Mouse (Mus musculus) gastrocnemius, postnatal 14 days (tissue): ENCODE measurements around the gene Tmbim6. TPM values are rescaled to one million over a fixed set of nuclear protein-coding genes. Genes with fewer than 3 reads are reported as not detected.
A peak's percentile ranks its signal among the peaks of the same experiment; 100 is the strongest.

Source experiments
- DNase-seq: peaks from one replicate; pipeline ENCODE4 v3.0.0; 2021; ENCODE audit warnings: mixed read lengths
- intact Hi-C: fragments of 180-260 bp; cut with DNase I; formaldehyde crosslinking; loops from one replicate; pipeline ENCODE4 v1.15.1; 2025; ENCODE audit warnings: low total_unique reads
- total RNA-seq, 2 experiments: library from RNA; stranded (reverse); gene quantifications; 2 replicates each; pipeline ENCODE4 v1.2.3; 2021

The Tmbim6 gene
- total RNA-seq, 2 experiments from 2014 or later, result 167 to 170 TPM

GRCm38 (mm10) chr15:99411747-99412146, 19.1 kb downstream of the Tmbim6 start:
- intact Hi-C loops, result no loop called here
- DNase-seq, result no peak

DNA sequence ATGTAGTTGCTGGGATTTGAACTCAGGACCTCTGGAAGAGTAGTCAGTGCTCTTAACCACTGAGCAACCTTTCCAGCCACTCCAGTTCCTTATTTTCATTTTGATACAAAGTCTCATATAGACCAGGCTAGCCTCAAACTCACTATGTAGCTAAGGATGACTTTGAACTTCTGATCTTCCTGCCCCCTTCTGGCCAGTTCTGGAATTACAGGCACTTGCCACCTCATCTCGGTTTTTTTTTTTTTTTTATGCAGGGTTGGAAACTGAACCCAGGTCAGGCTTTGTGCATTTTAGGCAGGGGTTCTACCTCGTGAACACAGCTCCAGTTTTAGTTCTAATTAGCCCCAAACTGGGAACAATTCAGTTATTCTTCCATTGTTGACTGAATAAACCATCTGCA, 23.1 kb downstream of the Tmbim6 start:
- no peak for DNase-seq
- intact Hi-C loops, result loop anchor here (2.0 kb wide), 1 partner anchor 53 kb away; no protein-coding TSS in a partner anchor

DNA sequence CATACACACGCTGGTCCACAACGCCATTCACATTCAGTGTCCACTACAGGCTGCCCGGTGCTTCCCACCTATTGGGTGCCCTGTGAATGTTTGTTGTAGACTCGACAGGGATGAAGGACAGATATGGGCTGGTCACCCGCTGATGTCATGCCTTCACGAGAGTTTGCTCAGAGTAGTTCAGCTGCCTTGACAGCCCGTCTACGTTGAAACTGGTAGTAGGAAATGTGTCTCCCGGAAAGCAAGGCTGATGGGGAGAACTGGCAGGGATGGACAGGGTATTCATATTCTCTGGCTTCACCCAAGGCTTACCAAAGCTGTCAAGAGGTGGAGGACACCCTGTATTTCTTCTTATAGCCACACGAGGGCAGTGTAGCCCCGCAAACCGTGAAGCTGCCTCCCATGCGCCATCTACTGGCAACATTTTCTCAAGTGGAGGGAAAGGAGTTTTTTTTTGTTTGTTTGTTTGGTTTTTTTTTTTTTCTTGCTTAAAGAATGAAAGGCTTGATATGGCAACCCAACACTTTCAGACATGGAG, 23.7 kb downstream of the Tmbim6 start:
- intact Hi-C loops, result loop anchor here (2.0 kb wide), 1 partner anchor 52 kb away; no protein-coding TSS in a partner anchor
- peak; percentile 75 for DNase-seq

DNA sequence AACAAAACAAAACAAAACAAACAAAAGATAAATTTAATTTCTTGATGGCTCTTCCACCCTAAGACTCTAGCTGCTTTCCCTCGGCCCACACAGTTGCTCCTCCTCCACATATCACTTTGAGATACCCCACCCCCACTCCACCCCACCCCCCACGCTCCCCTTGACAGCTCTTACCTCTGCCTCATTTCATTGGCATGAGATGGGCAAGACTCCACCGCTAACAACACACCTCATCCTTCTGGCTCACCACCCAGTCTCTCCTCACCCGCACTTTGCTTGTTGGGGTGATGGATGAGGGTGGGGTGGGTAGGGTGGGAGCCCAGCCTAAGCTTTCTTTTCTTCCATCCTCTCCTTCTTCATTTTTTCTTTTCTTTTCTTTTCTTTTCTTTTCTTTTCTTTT, 24.3 kb downstream of the Tmbim6 start:
- no peak for DNase-seq
- intact Hi-C loops, result loop anchor here (2.0 kb wide), 1 partner anchor 52 kb away; no protein-coding TSS in a partner anchor

- intact Hi-C loops, result loop anchor here (2.0 kb wide), 1 partner anchor 51 kb away; no protein-coding TSS in a partner anchor
- DNase-seq, result no peak
These were observed 25.1 kb downstream of the Tmbim6 start for GRCm38 (mm10) chr15:99417692-99418271.

DNA sequence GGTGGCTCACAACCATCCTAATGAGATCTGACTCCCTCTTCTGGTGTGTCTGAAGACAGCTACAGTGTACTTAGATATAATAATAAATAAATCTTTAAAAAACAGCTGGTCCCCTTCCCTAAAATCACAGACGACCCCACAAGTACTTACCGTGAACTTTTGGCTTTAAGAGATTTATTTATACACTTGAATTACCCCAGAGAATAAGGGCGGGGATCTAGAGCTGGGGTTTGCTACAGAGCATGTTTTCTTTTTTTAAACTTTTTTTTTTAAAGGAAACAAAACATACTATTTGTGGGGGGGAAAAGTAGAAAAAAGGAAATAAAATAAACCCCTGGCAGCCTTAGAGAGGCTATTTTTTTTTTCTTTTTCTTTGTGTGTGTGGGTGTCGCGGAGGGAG, 27.4 kb downstream of the Tmbim6 start:
- no peak for DNase-seq
- intact Hi-C loops, result no loop called here

DNA sequence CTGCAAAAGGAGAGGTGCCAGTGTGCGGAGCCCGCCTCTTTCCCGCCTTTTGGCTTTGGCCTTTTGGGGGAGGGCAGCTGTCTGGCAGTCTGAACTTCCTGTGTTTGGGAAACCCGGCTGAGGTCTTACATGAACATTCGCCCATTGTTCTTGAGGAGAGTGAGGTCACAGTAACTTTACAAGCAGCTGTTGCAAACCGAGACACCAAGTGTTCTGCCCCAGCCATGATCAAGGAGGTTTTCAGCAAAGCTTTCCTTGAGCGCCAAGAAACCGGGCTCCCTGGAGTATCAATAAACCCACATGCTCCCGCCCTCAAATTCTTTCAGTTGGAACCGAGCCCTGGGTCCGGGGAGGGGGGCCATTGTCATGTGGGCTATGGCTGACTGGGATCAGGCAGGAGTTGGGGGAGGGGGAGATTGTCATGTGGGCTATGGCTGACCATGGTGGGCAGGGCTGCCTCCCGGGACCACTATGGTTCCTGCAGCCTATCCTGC, 27.9 kb downstream of the Tmbim6 start:
- DNase-seq, result peak; percentile 90
- intact Hi-C loops, result no loop called here

DNA sequence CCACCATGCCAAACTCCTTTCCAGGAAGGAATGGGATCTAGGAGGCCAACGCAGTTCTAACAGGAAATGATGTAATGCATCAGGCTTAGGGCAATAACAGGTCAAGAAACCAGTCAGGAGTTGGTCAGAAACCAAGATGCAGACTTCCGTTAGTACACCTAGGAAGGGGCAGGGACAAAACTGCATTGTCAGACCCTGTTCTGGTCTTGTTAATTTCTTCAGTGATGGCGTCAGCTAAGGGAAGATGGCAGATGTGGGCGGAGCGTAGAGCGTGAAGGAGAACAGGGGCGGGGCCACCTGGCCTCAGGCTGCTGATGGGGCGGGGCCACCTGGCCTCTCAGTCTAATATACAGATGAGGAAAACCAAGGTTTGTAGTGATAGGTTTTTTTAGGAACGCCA, 28.5 kb downstream of the Tmbim6 start:
- DNase-seq, result no peak
- intact Hi-C loops, result no loop called here

- no peak for DNase-seq
- intact Hi-C loops, result no loop called here
These were observed 29.0 kb downstream of the Tmbim6 start for GRCm38 (mm10) chr15:99421676-99422075.

DNA sequence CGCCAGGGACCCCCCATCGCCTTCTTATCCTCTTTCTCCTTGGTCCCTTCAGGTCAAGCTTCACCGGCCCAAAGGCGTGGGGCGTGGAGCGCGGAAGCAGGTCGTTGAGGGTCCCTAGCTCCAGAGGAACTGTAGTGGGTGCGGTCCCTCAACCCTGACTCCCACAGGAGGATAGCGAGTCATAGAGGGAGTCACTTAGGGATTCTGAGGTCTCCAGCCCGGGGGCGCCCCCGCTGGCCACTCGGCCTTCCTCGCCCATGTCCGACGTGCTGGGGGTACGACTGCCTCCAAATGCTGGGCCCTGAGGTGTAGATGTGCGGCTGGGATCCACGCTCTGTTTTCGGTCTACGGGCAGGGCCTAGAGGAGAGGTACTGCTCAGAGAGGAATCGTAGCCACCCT, 29.9 kb downstream of the Tmbim6 start:
- intact Hi-C loops, result no loop called here
- no peak for DNase-seq

DNA sequence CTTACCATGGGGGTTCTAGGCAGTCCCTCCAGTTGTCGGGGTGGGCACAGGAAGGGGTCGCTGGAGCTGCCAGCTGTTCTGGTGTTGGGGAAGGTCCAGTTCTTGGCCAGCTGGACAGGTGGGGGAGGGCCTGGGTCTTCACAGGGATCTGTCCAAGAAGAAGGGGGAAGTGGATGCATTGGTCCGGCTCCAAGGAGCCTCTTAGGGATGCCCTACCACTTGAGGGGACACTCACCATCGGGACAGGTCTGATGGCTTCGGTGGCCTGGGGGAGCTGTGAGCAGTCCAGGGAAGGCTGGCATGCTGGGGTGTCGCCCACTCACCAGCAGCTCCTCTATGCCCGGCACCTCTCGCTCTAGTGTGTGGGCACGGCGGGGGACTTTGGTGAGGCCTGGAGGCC, 30.4 kb downstream of the Tmbim6 start:
- intact Hi-C loops, result no loop called here
- no peak for DNase-seq

GRCm38 (mm10) chr15:99423884-99424283, 31.2 kb downstream of the Tmbim6 start:
- intact Hi-C loops, result no loop called here
- DNase-seq, result no peak

- intact Hi-C loops, result no loop called here
- DNase-seq, result no peak
These were observed 37.7 kb downstream of the Tmbim6 start for GRCm38 (mm10) chr15:99430394-99430793.

- intact Hi-C loops, result no loop called here
- DNase-seq, result no peak
These were observed 38.4 kb downstream of the Tmbim6 start for GRCm38 (mm10) chr15:99431063-99431462.

DNA sequence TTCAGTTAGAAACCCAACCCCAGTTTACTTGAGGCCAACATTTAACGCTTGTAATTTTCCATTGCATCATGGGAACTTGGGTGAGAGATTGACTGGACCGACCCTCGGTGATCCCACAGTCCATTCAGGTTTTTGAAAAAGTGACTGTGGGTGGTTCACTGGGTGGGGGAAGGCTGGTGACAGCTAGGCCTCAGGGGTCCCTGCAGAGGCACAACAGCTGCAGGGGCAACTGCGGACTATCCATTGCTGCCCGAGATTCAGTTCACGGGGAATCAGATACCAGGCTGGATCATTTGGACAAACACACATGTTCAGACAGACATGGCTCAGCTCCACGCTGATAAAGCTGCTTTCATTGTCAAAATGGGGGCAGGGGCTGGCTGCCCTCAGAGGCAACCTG, 38.8 kb downstream of the Tmbim6 start:
- intact Hi-C loops, result no loop called here
- no peak for DNase-seq

DNA sequence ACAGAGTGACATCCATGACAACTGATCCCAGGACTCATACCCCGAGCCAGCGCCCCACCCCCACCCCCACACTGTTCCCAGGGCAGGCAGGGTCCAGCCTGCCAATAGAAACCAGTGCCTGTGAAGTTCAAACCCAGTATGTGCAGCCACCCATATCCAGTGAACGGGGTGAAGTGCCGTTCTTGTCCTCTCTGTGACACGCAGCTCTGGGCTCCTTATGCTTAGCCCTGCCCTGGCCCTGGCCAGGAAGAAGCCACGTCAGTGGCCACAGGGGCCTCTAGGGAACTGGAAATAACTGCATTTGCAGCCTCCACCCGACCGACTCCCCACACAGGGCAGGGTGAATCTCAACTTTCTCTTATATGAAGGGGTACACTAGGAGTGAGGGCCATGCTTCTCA, 39.3 kb downstream of the Tmbim6 start:
- intact Hi-C loops, result no loop called here
- DNase-seq, result no peak

- intact Hi-C loops, result no loop called here
- DNase-seq, result no peak
These were observed 40.5 kb downstream of the Tmbim6 start for GRCm38 (mm10) chr15:99433081-99433718.

DNA sequence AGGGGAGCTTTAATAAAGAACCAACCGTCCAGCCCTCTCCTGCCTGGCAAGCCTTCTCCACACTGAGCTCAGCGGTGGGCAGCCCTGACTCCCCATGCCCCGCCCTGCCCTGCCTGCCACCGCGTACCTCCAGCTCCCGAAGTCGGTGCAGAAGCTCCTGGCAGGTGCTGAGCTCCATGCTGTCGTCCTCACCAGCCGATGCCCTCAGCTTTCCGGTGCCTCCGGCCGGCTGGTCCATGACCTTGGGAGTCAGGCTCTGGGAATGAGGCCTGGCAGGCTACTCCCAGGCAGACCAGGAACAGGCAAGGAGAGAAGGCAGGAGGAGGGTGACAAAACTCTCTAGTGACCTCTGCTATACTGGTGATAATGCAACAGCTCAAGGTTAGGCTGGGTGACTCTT, 41.2 kb downstream of the Tmbim6 start:
- intact Hi-C loops, result no loop called here
- DNase-seq, result no peak

GRCm38 (mm10) chr15:99438966-99439698, 46.5 kb downstream of the Tmbim6 start:
- intact Hi-C loops, result no loop called here
- peak; percentile 1 for DNase-seq

DNA sequence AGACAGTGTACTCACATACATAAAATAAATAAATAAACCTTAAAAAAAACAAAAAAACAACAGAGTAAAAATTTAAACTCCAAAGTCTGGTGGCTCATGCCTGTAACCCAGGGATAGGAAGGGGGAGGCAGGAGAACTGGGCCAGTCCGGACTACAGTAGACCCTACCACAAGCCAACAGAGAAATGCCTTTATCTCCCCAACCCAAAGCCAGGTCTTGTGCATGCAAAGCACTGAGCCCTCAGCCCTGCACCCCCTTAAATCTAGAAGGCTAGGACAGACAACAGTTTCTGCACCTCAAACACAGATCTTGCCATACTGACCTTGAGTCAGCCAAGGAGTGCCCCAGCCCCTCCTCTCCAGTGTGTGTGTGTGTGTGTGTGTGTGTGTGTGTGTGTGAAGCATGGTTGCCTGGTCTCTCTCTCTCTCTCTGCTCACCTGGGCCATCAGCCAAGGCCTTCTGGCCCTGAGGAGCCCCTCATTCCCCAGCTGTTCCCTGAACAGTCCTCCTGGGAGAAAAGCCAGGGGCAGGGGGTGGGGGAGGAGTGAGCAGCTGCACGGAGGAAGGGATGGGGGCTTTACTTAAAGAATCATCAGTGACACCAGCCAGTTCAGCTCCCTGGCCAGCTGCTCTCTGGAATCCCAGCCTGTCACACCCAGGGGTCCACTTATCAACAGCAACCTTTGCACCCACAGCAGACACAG, 47.6 kb downstream of the Tmbim6 start:
- peak; percentile 87 for DNase-seq
- intact Hi-C loops, result no loop called here
